Mouse (Mus musculus) CD4-positive naive resting alpha-beta T cell, adult 57 days (primary cell): ENCODE data around the gene Olfr1085. TPM values are rescaled to one million over a fixed set of nuclear protein-coding genes. Genes with fewer than 3 reads are reported as not detected.

Experiments used
- total RNA-seq: library from RNA; stranded (reverse); gene quantifications from one replicate; pipeline ENCODE4 v1.2.4, GENCODE M21; 2023

Gene Olfr1085
- total RNA-seq: not detected

GRCm38 (mm10) chr2:86661919-86662318 lies at the start of gene Olfr1085:
TSS of gene Olfr1085 (minus strand) at chr2:86662019.

GRCm38 (mm10) chr2:86698295-86698694 lies 36.5 kb upstream of the Olfr1085 start, which contains the start of gene Olfr1087:
TSS of gene Olfr1087 (minus strand) at chr2:86698395.

GRCm38 (mm10) chr2:86679992-86680391 lies 18.2 kb upstream of the Olfr1085 start, which contains the start of gene Olfr1086:
TSS of gene Olfr1086 (minus strand) at chr2:86680092.

DNA sequence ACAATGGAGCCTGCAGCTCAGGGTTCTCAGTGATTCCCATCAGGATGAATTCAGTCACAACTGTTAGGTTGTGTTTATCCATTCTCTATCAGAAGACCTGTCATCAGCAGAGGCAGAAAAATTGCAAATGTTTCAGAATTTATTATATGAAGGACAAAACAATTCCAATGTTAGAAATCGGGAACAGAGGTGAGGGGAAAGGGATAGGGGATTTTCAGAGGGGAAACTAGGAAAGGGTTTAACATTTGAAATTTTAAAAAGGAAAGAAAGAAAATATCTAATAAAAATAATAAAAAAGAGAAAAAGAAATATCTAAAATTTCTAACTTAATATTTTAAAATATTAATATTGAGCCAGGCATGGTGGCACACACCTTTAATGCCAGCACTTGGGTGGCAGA lies 22.2 kb downstream of the Olfr1085 start, which contains the start of gene Olfr1084:
TSS of gene Olfr1084 (minus strand) at position 101 of the 400 bp plus-strand sequence.

Other genes starting within 250 kb of the Olfr1085 start
- not detected for gene Olfr1061, start 248.0 kb downstream of the Olfr1085 start, total RNA-seq
- gene Olfr1062, start 235.3 kb downstream of the Olfr1085 start, total RNA-seq: not detected
- gene Olfr1065, start 211.4 kb downstream of the Olfr1085 start, total RNA-seq: not detected
- gene Olfr1066, start 205.8 kb downstream of the Olfr1085 start, total RNA-seq: not detected
- gene Olfr228, start 174.6 kb downstream of the Olfr1085 start, total RNA-seq: not detected
- gene Olfr1076, start 153.6 kb downstream of the Olfr1085 start, total RNA-seq: not detected
- not detected for gene Olfr1079, start 119.5 kb downstream of the Olfr1085 start, total RNA-seq
- not detected for gene Olfr1080, start 103.8 kb downstream of the Olfr1085 start, total RNA-seq
- gene Olfr1082, start 63.1 kb downstream of the Olfr1085 start, total RNA-seq: not detected
- gene Olfr1084, start 22.3 kb downstream of the Olfr1085 start, total RNA-seq: not detected
- not detected for gene Olfr1086, start 18.1 kb upstream of the Olfr1085 start, total RNA-seq
- not detected for gene Olfr1087, start 36.4 kb upstream of the Olfr1085 start, total RNA-seq
- not detected for gene Olfr1089, start 71.7 kb upstream of the Olfr1085 start, total RNA-seq
- not detected for gene Olfr1090, start 97.0 kb upstream of the Olfr1085 start, total RNA-seq
- gene Olfr1093, start 120.5 kb upstream of the Olfr1085 start, total RNA-seq: not detected
- not detected for gene Olfr141, start 148.0 kb upstream of the Olfr1085 start, total RNA-seq
- not detected for gene Olfr1094, start 162.6 kb upstream of the Olfr1085 start, total RNA-seq
- not detected for gene Olfr1095, start 189.7 kb upstream of the Olfr1085 start, total RNA-seq
- not detected for gene Gm13723, start 212.8 kb upstream of the Olfr1085 start, total RNA-seq
- not detected for gene Olfr1097, start 230.2 kb upstream of the Olfr1085 start, total RNA-seq